Mouse (Mus musculus): Measurements from ENCODE around the gene Hinfp. TPM values are rescaled to one million over a fixed set of nuclear protein-coding genes. Genes with fewer than 3 reads are reported as not detected.

The Hinfp gene
- polyA plus RNA-seq, 1 experiment from 2014 or later = 19.3 TPM

GRCm38 (mm10) chr9:44343781-44344421 lies 38.4 kb upstream of the Hinfp start, which contains the start of gene Hmbs:
Gene Hmbs, minus strand, starts transcription at chr9:44344228.
- peak within 1 kb of the TSS; percentile 100 for H3K27ac ChIP-seq (ENCODE audit: low read depth, low read length)
- ATAC-seq (replicated peaks; ENCODE audit: low FRiP score) = peak; percentile 84
- peaks cover 37% of the 10 kb centered on the region for H3K36me3 ChIP-seq (ENCODE audit: control insufficient read depth, insufficient read depth, low read length)
- H3K4me1 ChIP-seq (replicated peaks; ENCODE audit: control insufficient read depth, insufficient read depth, low read length) = peaks cover 15% of the 10 kb centered on the region
- peak within 1 kb of the TSS; percentile 96 for H3K4me3 ChIP-seq (ENCODE audit: low read depth, low read length)
- H3K9me3 ChIP-seq (ENCODE audit: control insufficient read depth, low read length) = no peaks in the 10 kb centered on the region
- under 1% methylated on average over 39 of the region's 39 CpGs for WGBS
- H3K9ac ChIP-seq (ENCODE audit: low read depth, low read length) = peak within 1 kb of the TSS; percentile 89
- DNase-seq (ENCODE audit: low spot score) = peak; percentile 97
- H3K27me3 ChIP-seq (replicated peaks; ENCODE audit: control insufficient read depth, insufficient read depth, low read length) = no peaks in the 10 kb centered on the region
- H3K4me2 ChIP-seq = peak within 1 kb of the TSS; percentile 91

- H3K9ac ChIP-seq (ENCODE audit: low read depth, low read length) = peak overlapping the region; percentile 89
- H3K27me3 ChIP-seq (replicated peaks; ENCODE audit: control insufficient read depth, insufficient read depth, low read length) = no peaks in the 10 kb centered on the region
- peak overlapping the region; percentile 100 for H3K27ac ChIP-seq (ENCODE audit: low read depth, low read length)
- ATAC-seq (replicated peaks; ENCODE audit: low FRiP score) (peak; percentile 82), DNase-seq (ENCODE audit: low spot score) (peak; percentile 77)
- H3K4me1 ChIP-seq (replicated peaks; ENCODE audit: control insufficient read depth, insufficient read depth, low read length) = peaks cover 15% of the 10 kb centered on the region
- peak overlapping the region; percentile 96 for H3K4me3 ChIP-seq (ENCODE audit: low read depth, low read length)
- peak overlapping the region; percentile 91 for H3K4me2 ChIP-seq
- 3% methylated on average over 6 of the region's 6 CpGs for WGBS
- H3K9me3 ChIP-seq (ENCODE audit: control insufficient read depth, low read length) = no peaks in the 10 kb centered on the region
- H3K36me3 ChIP-seq (ENCODE audit: control insufficient read depth, insufficient read depth, low read length) = peaks cover 35% of the 10 kb centered on the region
These were observed 37.8 kb upstream of the Hinfp start for GRCm38 (mm10) chr9:44343290-44343689.

- 86% methylated on average over 1 of the region's 1 CpGs for WGBS
- Histone ChIP-seq H3K9ac (ENCODE audit: low read depth, low read length) (peak overlapping the region; percentile 89), H3K9me3 (ENCODE audit: control insufficient read depth, low read length) (no peaks in the 10 kb centered on the region), H3K4me2 (peak overlapping the region; percentile 91), H3K36me3 (ENCODE audit: control insufficient read depth, insufficient read depth, low read length) (peaks cover 31% of the 10 kb centered on the region), H3K27me3 (replicated peaks; ENCODE audit: control insufficient read depth, insufficient read depth, low read length) (no peaks in the 10 kb centered on the region), H3K4me3 (ENCODE audit: low read depth, low read length) (peak overlapping the region; percentile 96), H3K27ac (ENCODE audit: low read depth, low read length) (peak overlapping the region; percentile 100), H3K4me1 (replicated peaks; ENCODE audit: control insufficient read depth, insufficient read depth, low read length) (peaks cover 17% of the 10 kb centered on the region)
- DNase-seq (ENCODE audit: low spot score) (no peak), ATAC-seq (replicated peaks; ENCODE audit: low FRiP score) (no peak)
These were observed 37.1 kb upstream of the Hinfp start for GRCm38 (mm10) chr9:44342605-44343004.

GRCm38 (mm10) chr9:44342173-44342572 lies 36.7 kb upstream of the Hinfp start:
- Histone ChIP-seq H3K27ac (ENCODE audit: low read depth, low read length) (peak overlapping the region; percentile 100), H3K9ac (ENCODE audit: low read depth, low read length) (peak overlapping the region; percentile 89), H3K27me3 (replicated peaks; ENCODE audit: control insufficient read depth, insufficient read depth, low read length) (no peaks in the 10 kb centered on the region), H3K36me3 (ENCODE audit: control insufficient read depth, insufficient read depth, low read length) (peaks cover 32% of the 10 kb centered on the region), H3K4me1 (replicated peaks; ENCODE audit: control insufficient read depth, insufficient read depth, low read length) (peaks cover 21% of the 10 kb centered on the region), H3K9me3 (ENCODE audit: control insufficient read depth, low read length) (no peaks in the 10 kb centered on the region), H3K4me3 (ENCODE audit: low read depth, low read length) (peak overlapping the region; percentile 96), H3K4me2 (peak overlapping the region; percentile 91)
- ATAC-seq (replicated peaks; ENCODE audit: low FRiP score) (peak; percentile 83), DNase-seq (ENCODE audit: low spot score) (peak; percentile 70)
- WGBS = 36% methylated on average over 3 of the region's 3 CpGs

GRCm38 (mm10) chr9:44341487-44341886 lies 36.0 kb upstream of the Hinfp start:
- WGBS = 71% methylated on average over 5 of the region's 5 CpGs
- Histone ChIP-seq H3K4me1 (replicated peaks; ENCODE audit: control insufficient read depth, insufficient read depth, low read length) (peaks cover 23% of the 10 kb centered on the region), H3K9ac (ENCODE audit: low read depth, low read length) (peak overlapping the region; percentile 89)

GRCm38 (mm10) chr9:44338574-44338973 lies 33.1 kb upstream of the Hinfp start:
- Histone ChIP-seq H3K27ac (ENCODE audit: low read depth, low read length) (0 out of 2 replicates have a peak overlapping the region, but pooled peaks have one; percentile 21), H3K27me3 (replicated peaks; ENCODE audit: control insufficient read depth, insufficient read depth, low read length) (no peaks in the 10 kb centered on the region), H3K36me3 (ENCODE audit: control insufficient read depth, insufficient read depth, low read length) (peaks cover 39% of the 10 kb centered on the region), H3K9me3 (ENCODE audit: control insufficient read depth, low read length) (no peaks in the 10 kb centered on the region), H3K4me1 (replicated peaks; ENCODE audit: control insufficient read depth, insufficient read depth, low read length) (peaks cover 20% of the 10 kb centered on the region), H3K4me3 (ENCODE audit: low read depth, low read length) (peak overlapping the region; percentile 96), H3K9ac (ENCODE audit: low read depth, low read length) (no peak overlapping the region; the same call in 1 of the 2 replicates), H3K4me2 (peak overlapping the region; percentile 91)
- ATAC-seq (replicated peaks; ENCODE audit: low FRiP score) (no peak), DNase-seq (ENCODE audit: low spot score) (no peak)
- 87% methylated on average over 5 of the region's 5 CpGs for WGBS

More at GRCm38 (mm10) chr9:44341487-44341886, 36.0 kb upstream of the Hinfp start:
- H3K4me2 ChIP-seq = peak overlapping the region; percentile 91
- H3K36me3 ChIP-seq (ENCODE audit: control insufficient read depth, insufficient read depth, low read length) = peaks cover 36% of the 10 kb centered on the region
- ATAC-seq (replicated peaks; ENCODE audit: low FRiP score) = no peak
- no peaks in the 10 kb centered on the region for H3K27me3 ChIP-seq (replicated peaks; ENCODE audit: control insufficient read depth, insufficient read depth, low read length)
- no peaks in the 10 kb centered on the region for H3K9me3 ChIP-seq (ENCODE audit: control insufficient read depth, low read length)
- DNase-seq (ENCODE audit: low spot score) = no peak
- H3K27ac ChIP-seq (ENCODE audit: low read depth, low read length) = peak overlapping the region; percentile 100
- peak overlapping the region; percentile 96 for H3K4me3 ChIP-seq (ENCODE audit: low read depth, low read length)

GRCm38 (mm10) chr9:44337436-44338169 lies 32.1 kb upstream of the Hinfp start:
- WGBS = 70% methylated on average over 9 of the region's 9 CpGs

GRCm38 (mm10) chr9:44336964-44337363 lies 31.5 kb upstream of the Hinfp start:
- WGBS = 63% methylated on average over 3 of the region's 3 CpGs
- peak overlapping the region; percentile 33 for H3K27ac ChIP-seq (ENCODE audit: low read depth, low read length)
- H3K9me3 ChIP-seq (ENCODE audit: control insufficient read depth, low read length) = no peaks in the 10 kb centered on the region
- H3K27me3 ChIP-seq (replicated peaks; ENCODE audit: control insufficient read depth, insufficient read depth, low read length) = no peaks in the 10 kb centered on the region
- ATAC-seq (replicated peaks; ENCODE audit: low FRiP score) (no peak), DNase-seq (ENCODE audit: low spot score) (no peak)
- H3K4me2 ChIP-seq = peak overlapping the region; percentile 91
- peak overlapping the region; percentile 51 for H3K9ac ChIP-seq (ENCODE audit: low read depth, low read length)
- peaks cover 11% of the 10 kb centered on the region; the same call in 1 of the 2 replicates for H3K4me1 ChIP-seq (replicated peaks; ENCODE audit: control insufficient read depth, insufficient read depth, low read length)
- peak overlapping the region; percentile 96 for H3K4me3 ChIP-seq (ENCODE audit: low read depth, low read length)
- H3K36me3 ChIP-seq (ENCODE audit: control insufficient read depth, insufficient read depth, low read length) = peaks cover 50% of the 10 kb centered on the region

More at GRCm38 (mm10) chr9:44337436-44338169, 32.1 kb upstream of the Hinfp start:
- no peaks in the 10 kb centered on the region for H3K27me3 ChIP-seq (replicated peaks; ENCODE audit: control insufficient read depth, insufficient read depth, low read length)
- DNase-seq (ENCODE audit: low spot score) = no peak
- peak overlapping the region; percentile 33 for H3K27ac ChIP-seq (ENCODE audit: low read depth, low read length)
- H3K36me3 ChIP-seq (ENCODE audit: control insufficient read depth, insufficient read depth, low read length) = peaks cover 47% of the 10 kb centered on the region
- H3K9me3 ChIP-seq (ENCODE audit: control insufficient read depth, low read length) = no peaks in the 10 kb centered on the region
- H3K4me2 ChIP-seq = peak overlapping the region; percentile 91
- ATAC-seq (replicated peaks; ENCODE audit: low FRiP score) = no peak
- H3K4me3 ChIP-seq (ENCODE audit: low read depth, low read length) = peak overlapping the region; percentile 96
- H3K9ac ChIP-seq (ENCODE audit: low read depth, low read length) = peak overlapping the region; percentile 51
- peaks cover 13% of the 10 kb centered on the region for H3K4me1 ChIP-seq (replicated peaks; ENCODE audit: control insufficient read depth, insufficient read depth, low read length)
